Mouse (Mus musculus): Measurements from ENCODE around the gene BC055324. TPM values are rescaled to one million over a fixed set of nuclear protein-coding genes. Genes with fewer than 3 reads are reported as not detected.
A peak's percentile ranks its signal among the peaks of the same experiment; 100 is the strongest.

Gene BC055324
- total and polyA plus RNA-seq, 3 experiments: 16.3 to 26.6 (median 20.6) TPM

- Histone ChIP-seq H3K36me3 (replicated peaks in 1 of 2; ENCODE audit: control insufficient read depth in 1 of 2, insufficient read depth in 1 of 2, low read length in 1 of 2) (peaks cover 6 to 16% of the 10 kb centered on the region in 2 experiments), H3K27ac (ENCODE audit: insufficient read depth, low read depth) (no peak within 1 kb of the TSS), H3K27me3 (replicated peaks) (no peaks in the 10 kb centered on the region), H3K4me3 (replicated peaks in 1 of 3; ENCODE audit: low read depth in 2 of 3, low read length in 2 of 3, poor library complexity in 1 of 3) (peak within 1 kb of the TSS; percentile 82 to 95 (median 92)), H3K9ac (ENCODE audit: insufficient read depth, low read depth) (peak within 1 kb of the TSS; percentile 87), H3K4me1 (ENCODE audit: control insufficient read depth in 1 of 2, insufficient read depth in 2 of 2) (peaks cover 11 to 25% of the 10 kb centered on the region in 2 experiments), H3K79me2 (replicated peaks; ENCODE audit: control insufficient read depth, extremely low read depth, insufficient read depth, poor library complexity, severe bottlenecking) (peaks cover 29% of the 10 kb centered on the region), H3K4me2 (ENCODE audit: insufficient read depth, low read depth, poor library complexity, severe bottlenecking) (peak within 1 kb of the TSS; percentile 67; the same call in 1 of the 2 replicates), H3K9me3 (replicated peaks; ENCODE audit: low read length) (no peaks in the 10 kb centered on the region)
- TF ChIP-seq MXI1 (IDR thresholded peaks at IDR 0.05; ENCODE audit: low read depth, low read length) (no peak), MEF2A (IDR thresholded peaks at IDR 0.05; ENCODE audit: borderline replicate concordance, low read depth, low read length) (no peak), JUND (conservative IDR thresholded peaks at IDR 0.05; ENCODE audit: low read depth, low read length) (no peak), SMC3 (IDR thresholded peaks at IDR 0.05; ENCODE audit: low read depth, low read length) (no peak), MYC (IDR thresholded peaks at IDR 0.05; ENCODE audit: low read depth, low read length) (no peak), JUN (IDR thresholded peaks at IDR 0.05; ENCODE audit: insufficient read depth, low read depth, low read length) (no peak), NELFE (IDR thresholded peaks at IDR 0.05; ENCODE audit: low read depth, low read length) (no peak), USF2 (conservative IDR thresholded peaks at IDR 0.05; ENCODE audit: low read depth, low read length) (no peak), UBTF (IDR thresholded peaks at IDR 0.05; ENCODE audit: low read depth, low read length) (no peak), POLR2AphosphoS2 (IDR thresholded peaks at IDR 0.05; ENCODE audit: low read depth, low read length) (no peak), RCOR1 (conservative IDR thresholded peaks at IDR 0.05; ENCODE audit: low read depth, low read length) (no peak), EP300 (IDR thresholded peaks at IDR 0.05; ENCODE audit: low read length) (no peak), E2F4 (IDR thresholded peaks at IDR 0.05; ENCODE audit: insufficient replicate concordance, low read depth, low read length) (no peak), MAFK (IDR thresholded peaks at IDR 0.05; ENCODE audit: insufficient replicate concordance, low read length) (no peak), POLR2A (IDR thresholded peaks at IDR 0.05; ENCODE audit: low read depth, low read length) (no peak), MAX (IDR thresholded peaks at IDR 0.05; ENCODE audit: low read length) (no peak), NRF1 (IDR thresholded peaks at IDR 0.05; ENCODE audit: low read depth, low read length) (no peak), ELF1 (IDR thresholded peaks at IDR 0.05; ENCODE audit: low read depth, low read length) (no peak)
- DNase-seq (ENCODE audit: extremely low read depth): no peak
- in situ Hi-C loops (cut with MboI; ENCODE audit: low pct_ligation_motif_present, low pct_unique_long_range_greater_than_20kb, low sequenced_read_pairs): no loop called here
- dilution Hi-C loops (cut with MboI; ENCODE audit: extremely low pct_ligation_motif_present, extremely low pct_unique_long_range_greater_than_20kb, low sequenced_read_pairs): no loop called here
Measured at GRCm38 (mm10) chr1:163928846-163929245, 65.8 kb downstream of the BC055324 start, which contains the start of gene Scyl3. Scyl3 (plus strand) TSS chr1:163929100.

GRCm38 (mm10) chr1:163924093-163924492 lies 70.5 kb downstream of the BC055324 start:
- in situ Hi-C loops (cut with MboI; ENCODE audit: low pct_ligation_motif_present, low pct_unique_long_range_greater_than_20kb, low sequenced_read_pairs): no loop called here
- Histone ChIP-seq H3K27me3 (replicated peaks) (no peaks in the 10 kb centered on the region), H3K27ac (ENCODE audit: insufficient read depth, low read depth) (no peak overlapping the region), H3K36me3 (replicated peaks in 1 of 2; ENCODE audit: control insufficient read depth in 1 of 2, insufficient read depth in 1 of 2, low read length in 1 of 2) (no peaks in the 10 kb centered on the region), H3K9ac (ENCODE audit: insufficient read depth, low read depth) (no peak overlapping the region), H3K4me2 (ENCODE audit: insufficient read depth, low read depth, poor library complexity, severe bottlenecking) (no peak overlapping the region), H3K79me2 (replicated peaks; ENCODE audit: control insufficient read depth, extremely low read depth, insufficient read depth, poor library complexity, severe bottlenecking) (no peaks in the 10 kb centered on the region; the same call in 1 of the 2 replicates), H3K9me3 (replicated peaks; ENCODE audit: low read length) (no peaks in the 10 kb centered on the region), H3K4me1 (ENCODE audit: control insufficient read depth in 1 of 2, insufficient read depth in 2 of 2) (peaks cover 4 to 10% of the 10 kb centered on the region in 2 experiments; a peak in 3 of 4 replicates), H3K4me3 (replicated peaks in 1 of 3; ENCODE audit: low read depth in 2 of 3, low read length in 2 of 3, poor library complexity in 1 of 3) (no peak overlapping the region)
- TF ChIP-seq TCF12 (IDR thresholded peaks at IDR 0.05; ENCODE audit: low read depth, low read length): no peak
- TF ChIP-seq MYC (IDR thresholded peaks at IDR 0.05; ENCODE audit: low read depth, low read length): no peak
- TF ChIP-seq ZNF384 (IDR thresholded peaks at IDR 0.05; ENCODE audit: low read depth, low read length): no peak
- no peak for TF ChIP-seq RCOR1 (conservative IDR thresholded peaks at IDR 0.05; ENCODE audit: low read depth, low read length)
- TF ChIP-seq MEF2A (IDR thresholded peaks at IDR 0.05; ENCODE audit: borderline replicate concordance, low read depth, low read length): no peak
- no peak for DNase-seq (ENCODE audit: extremely low read depth)
- dilution Hi-C loops (cut with MboI; ENCODE audit: extremely low pct_ligation_motif_present, extremely low pct_unique_long_range_greater_than_20kb, low sequenced_read_pairs): no loop called here

Measured in CH12.LX (cell line).